Mouse (Mus musculus): Measurements from ENCODE around the gene Acat2.
"Not testable (repeated sequence)": the region's sequence is repeated elsewhere in the genome, so short reads cannot be mapped to it uniquely, and the experiment has no call there.

The Acat2 gene

GRCm38 (mm10) chr17:12956664-12957063, 3.9 kb downstream of the Acat2 start:
- DNase-seq: no peak

- DNase-seq: no peak
Observed at GRCm38 (mm10) chr17:12949669-12950068, 10.9 kb downstream of the Acat2 start.

GRCm38 (mm10) chr17:12942459-12943162, 17.9 kb downstream of the Acat2 start:
- DNase-seq: no peak

- DNase-seq: no peak
Observed at GRCm38 (mm10) chr17:12941543-12942260, 18.8 kb downstream of the Acat2 start.

- DNase-seq: no peak
Observed at GRCm38 (mm10) chr17:12940151-12940805, 20.3 kb downstream of the Acat2 start, which contains the start of gene Acat3. TSS of gene Acat3 (minus strand) at chr17:12940600.

- DNase-seq: not testable (repeated sequence)
Observed at GRCm38 (mm10) chr17:12939377-12940148, 21.0 kb downstream of the Acat2 start.

GRCm38 (mm10) chr17:12938077-12938476, 22.5 kb downstream of the Acat2 start:
- no peak for DNase-seq

- DNase-seq: no peak
Observed at GRCm38 (mm10) chr17:12937412-12937970, 23.1 kb downstream of the Acat2 start.

- DNase-seq: no peak
Observed at GRCm38 (mm10) chr17:12935719-12936118, 24.8 kb downstream of the Acat2 start.

GRCm38 (mm10) chr17:12931576-12931975, 29.0 kb downstream of the Acat2 start:
- not testable (repeated sequence) for DNase-seq

- DNase-seq: no peak
Observed at GRCm38 (mm10) chr17:12925703-12926180, 34.8 kb downstream of the Acat2 start.

- no peak for DNase-seq
Observed at GRCm38 (mm10) chr17:12925001-12925400, 35.5 kb downstream of the Acat2 start.

- DNase-seq: no peak
Observed at GRCm38 (mm10) chr17:12921073-12921472, 39.5 kb downstream of the Acat2 start.

- no peak for DNase-seq
Observed at GRCm38 (mm10) chr17:12916588-12917380, 43.8 kb downstream of the Acat2 start.

GRCm38 (mm10) chr17:12915881-12916583, 44.5 kb downstream of the Acat2 start, which contains the start of gene Mrpl18:
TSS of gene Mrpl18 (minus strand) at chr17:12916345.
- peak; percentile 99 to 100 for DNase-seq

GRCm38 (mm10) chr17:12915488-12915880, 45.1 kb downstream of the Acat2 start, which contains the start of gene Tcp1:
TSS of gene Tcp1 (plus strand) at chr17:12915701.
- DNase-seq: peak in 1 of 2 experiments; percentile 34

- DNase-seq: no peak
Observed at GRCm38 (mm10) chr17:12910391-12910790, 50.2 kb downstream of the Acat2 start.

- DNase-seq: no peak
Observed at GRCm38 (mm10) chr17:12909361-12910280, 50.9 kb downstream of the Acat2 start, which contains the start of gene Pnldc1. TSS of gene Pnldc1 (minus strand) at chr17:12910230.

- DNase-seq: no peak
Observed at GRCm38 (mm10) chr17:12906436-12906835, 54.1 kb downstream of the Acat2 start.
